Mouse (Mus musculus) erythroblast, embryonic 14.5 days (primary cell): ENCODE results near the gene Elovl5. TPM values are rescaled to one million over a fixed set of nuclear protein-coding genes. Genes with fewer than 3 reads are reported as not detected.

ENCODE experiments used
- H3K27me3 ChIP-seq: 2 replicates; pipeline ENCODE4 v1.6.1; 2012; ENCODE audit warnings: inconsistent platforms; ENCODE audit not compliant: control insufficient read depth
- H3K36me3 ChIP-seq: 2 replicates; pipeline ENCODE4 v1.6.1; 2012; ENCODE audit warnings: mild to moderate bottlenecking, inconsistent platforms; ENCODE audit not compliant: control insufficient read depth
- H3K4me1 ChIP-seq: 2 replicates; pipeline ENCODE4 v1.6.1; 2012; ENCODE audit warnings: inconsistent platforms; ENCODE audit not compliant: control insufficient read depth
- H3K4me3 ChIP-seq: replicated peaks from 2 replicates; pipeline ENCODE3; 2012; ENCODE audit warnings: moderate library complexity, mild to moderate bottlenecking, inconsistent platforms
- H3K9me3 ChIP-seq: 2 replicates; pipeline ENCODE4 v1.6.1; 2012; ENCODE audit warnings: low read length, inconsistent platforms, mixed read lengths; ENCODE audit not compliant: control insufficient read depth
- GATA1 ChIP-seq: IDR thresholded peaks from 2 replicates; pipeline ENCODE4 v1.6.1; 2012; ENCODE audit warnings: low read length, inconsistent platforms, mixed read lengths
- TAL1 ChIP-seq: IDR thresholded peaks from 3 replicates; pipeline ENCODE4 v1.6.1; 2012; ENCODE audit warnings: low read length, inconsistent platforms, mixed read lengths
- polyA plus RNA-seq: library from polyadenylated mRNA; stranded (reverse); fragments of >175 nt; gene quantifications from 2 replicates; pipeline ENCODE4 v1.2.3, GENCODE M21; 2012

The Elovl5 gene
- polyA plus RNA-seq, 1 experiment = 0.09 TPM

DNA sequence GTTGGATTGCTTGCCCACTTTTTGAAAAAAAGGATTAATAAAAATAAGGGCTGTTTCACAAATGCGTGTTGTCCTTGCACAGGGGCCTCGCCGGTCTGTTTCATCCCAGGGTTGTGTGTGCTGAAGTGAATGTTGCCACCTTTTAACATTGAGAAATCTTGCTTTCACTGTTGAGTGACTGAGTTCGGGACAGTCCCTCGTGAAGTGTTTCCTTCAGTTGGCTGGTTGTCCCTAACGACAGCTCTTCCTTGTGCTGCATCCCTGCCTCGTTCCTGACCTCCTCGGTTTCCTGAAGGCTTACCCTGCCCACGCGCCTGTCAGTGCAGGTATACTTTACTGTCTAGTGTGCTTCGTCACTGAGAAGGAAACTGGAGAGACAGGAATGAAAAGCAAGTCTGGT is 20.7 kb downstream of the Elovl5 start:
- Histone ChIP-seq H3K9me3 (peaks cover 3% of the 10 kb centered on the region; the same call in 1 of the 2 replicates), H3K4me1 (peaks cover 5% of the 10 kb centered on the region; the same call in 1 of the 2 replicates), H3K4me3 (no peak overlapping the region), H3K27me3 (no peaks in the 10 kb centered on the region), H3K36me3 (no peaks in the 10 kb centered on the region)
- TF ChIP-seq TAL1 (no peak), GATA1 (no peak)

DNA sequence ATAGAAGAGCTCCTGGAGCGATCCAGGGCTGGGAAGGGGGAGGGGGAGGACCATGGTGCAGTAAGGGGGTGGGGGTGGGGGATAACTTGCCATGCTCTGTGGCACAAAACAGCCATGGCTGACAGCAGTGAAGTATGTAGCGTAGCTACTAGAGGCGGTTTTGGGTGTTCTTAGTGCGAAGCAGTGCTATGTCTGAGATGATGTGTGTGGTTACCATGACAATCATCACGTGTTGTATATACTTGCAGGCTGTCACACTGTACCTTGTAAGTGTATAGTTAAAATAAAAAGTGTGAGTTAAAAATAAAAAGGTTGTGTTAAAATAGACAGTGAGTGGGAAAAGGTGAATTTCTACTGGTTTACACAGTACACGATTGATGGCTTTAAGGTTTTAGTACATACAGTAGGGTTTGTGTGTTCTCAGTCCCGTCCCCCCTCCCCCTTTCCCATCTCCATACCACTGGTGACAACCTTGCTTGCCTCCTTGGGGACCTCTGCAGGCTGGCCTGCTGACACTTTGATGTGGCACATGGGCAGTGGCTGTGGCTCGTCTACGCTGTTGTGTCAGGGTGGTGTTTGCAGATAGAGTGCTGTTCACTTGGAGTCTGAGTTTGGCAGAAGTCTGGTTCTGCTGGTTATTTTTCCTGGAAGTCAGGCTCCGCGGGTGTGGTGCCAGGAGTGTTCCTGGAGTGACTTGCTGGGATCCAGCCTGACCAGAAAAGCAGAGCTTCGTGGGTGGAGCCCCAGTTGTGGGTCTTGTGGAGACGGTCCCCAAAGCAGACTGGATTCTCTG is 21.8 kb downstream of the Elovl5 start:
- TF ChIP-seq GATA1 (no peak), TAL1 (no peak)
- no peak overlapping the region for H3K4me3 ChIP-seq
- H3K36me3 ChIP-seq = no peaks in the 10 kb centered on the region
- H3K9me3 ChIP-seq = no peaks in the 10 kb centered on the region
- H3K27me3 ChIP-seq = no peaks in the 10 kb centered on the region
- peaks cover 5% of the 10 kb centered on the region; the same call in 1 of the 2 replicates for H3K4me1 ChIP-seq

DNA sequence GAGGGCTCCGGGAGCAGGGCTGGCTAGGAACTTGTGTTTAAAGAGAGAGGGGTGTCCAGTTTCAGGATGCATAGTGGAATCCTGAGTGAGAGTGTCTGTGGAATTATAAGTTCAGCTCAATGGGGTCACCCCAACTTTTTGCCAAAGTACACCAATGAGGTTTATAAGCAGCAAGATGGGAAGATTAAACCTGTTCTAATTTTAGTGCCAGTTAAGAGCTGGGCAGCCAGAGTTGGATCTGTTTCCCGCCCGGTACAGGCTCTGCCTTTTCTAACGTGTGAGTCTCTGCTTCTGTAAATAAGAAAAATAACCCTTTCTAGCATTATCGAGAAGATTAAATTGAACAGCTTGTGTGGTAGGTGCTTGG is 22.4 kb downstream of the Elovl5 start:
- peaks cover 5% of the 10 kb centered on the region; the same call in 1 of the 2 replicates for H3K4me1 ChIP-seq

DNA sequence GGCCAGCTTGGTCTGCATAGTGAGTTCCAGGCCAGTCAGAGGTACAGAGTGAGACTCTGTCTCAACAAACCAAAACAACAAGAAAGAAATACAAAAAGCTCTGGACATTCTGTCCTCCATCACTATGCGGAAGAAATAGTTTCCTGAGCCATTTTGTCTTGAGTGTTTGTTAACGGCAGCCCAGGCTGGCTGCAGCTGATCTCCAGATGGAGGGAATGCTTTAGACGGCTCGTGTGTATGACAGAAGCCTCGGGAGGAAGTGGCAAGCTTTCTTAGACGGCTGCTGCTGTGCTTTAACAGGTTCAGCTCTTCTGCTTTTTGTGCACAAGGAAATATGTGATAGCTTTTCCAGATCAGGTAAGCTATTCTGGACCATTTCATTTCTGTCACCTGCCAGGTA is 23.9 kb downstream of the Elovl5 start:
- no peaks in the 10 kb centered on the region for H3K9me3 ChIP-seq
- H3K36me3 ChIP-seq = no peaks in the 10 kb centered on the region
- no peak for TF ChIP-seq GATA1
- peaks cover 5% of the 10 kb centered on the region; the same call in 1 of the 2 replicates for H3K4me1 ChIP-seq
- H3K4me3 ChIP-seq = no peak overlapping the region
- no peaks in the 10 kb centered on the region for H3K27me3 ChIP-seq

More for the DNA sequence above, 22.4 kb downstream of the Elovl5 start:
- H3K27me3 ChIP-seq = no peaks in the 10 kb centered on the region
- no peak overlapping the region for H3K4me3 ChIP-seq
- H3K36me3 ChIP-seq = no peaks in the 10 kb centered on the region
- H3K9me3 ChIP-seq = no peaks in the 10 kb centered on the region
- no peak for TF ChIP-seq TAL1
- TF ChIP-seq GATA1 = no peak

DNA sequence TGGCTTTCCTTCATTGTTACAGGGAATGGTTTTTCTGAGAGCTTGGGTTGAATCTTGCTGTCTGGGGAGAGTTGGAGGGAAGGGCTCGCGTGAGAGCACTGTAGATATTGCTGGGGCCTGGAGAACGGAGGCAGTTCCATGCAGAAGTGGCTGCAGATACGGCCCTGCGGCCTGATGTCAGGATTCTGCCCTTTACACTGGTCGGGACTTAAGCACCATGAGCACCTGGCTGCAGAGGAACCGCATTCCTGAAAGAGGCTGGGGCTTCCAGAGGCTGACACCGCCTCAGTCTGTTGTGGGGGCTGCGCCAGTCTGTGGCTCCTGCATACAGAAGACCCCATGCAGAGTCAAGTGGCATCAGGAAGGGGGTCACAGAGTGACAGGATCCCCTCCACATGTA is 24.7 kb downstream of the Elovl5 start:
- TF ChIP-seq TAL1 = no peak
- TF ChIP-seq GATA1 = no peak
- Histone ChIP-seq H3K4me1 (peaks cover 8% of the 10 kb centered on the region; the same call in 1 of the 2 replicates), H3K27me3 (no peaks in the 10 kb centered on the region), H3K4me3 (no peak overlapping the region), H3K9me3 (no peaks in the 10 kb centered on the region), H3K36me3 (no peaks in the 10 kb centered on the region)

DNA sequence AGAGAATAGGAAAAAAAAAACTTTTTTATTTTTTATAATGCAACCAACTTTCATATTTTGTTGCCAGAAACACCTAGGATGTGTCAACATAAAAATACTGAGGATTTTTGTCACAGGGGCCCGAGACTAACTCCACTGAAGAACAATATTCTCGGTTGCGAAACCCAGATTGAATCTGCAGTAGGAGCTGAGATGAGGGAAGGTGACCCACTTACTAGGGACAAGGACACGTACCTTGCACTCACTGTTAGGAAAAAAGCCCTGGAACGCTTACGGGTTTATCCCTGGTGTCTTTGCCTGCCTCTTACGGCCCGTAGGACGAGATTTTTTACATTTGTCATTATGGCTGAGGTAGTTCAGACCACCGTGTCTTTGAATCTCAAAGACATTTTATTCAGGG is 25.2 kb downstream of the Elovl5 start:
- H3K27me3 ChIP-seq = no peaks in the 10 kb centered on the region
- H3K4me3 ChIP-seq = no peak overlapping the region
- no peaks in the 10 kb centered on the region for H3K9me3 ChIP-seq
- TF ChIP-seq GATA1 (no peak), TAL1 (no peak)
- H3K4me1 ChIP-seq = peaks cover 8% of the 10 kb centered on the region; the same call in 1 of the 2 replicates
- H3K36me3 ChIP-seq = no peaks in the 10 kb centered on the region

DNA sequence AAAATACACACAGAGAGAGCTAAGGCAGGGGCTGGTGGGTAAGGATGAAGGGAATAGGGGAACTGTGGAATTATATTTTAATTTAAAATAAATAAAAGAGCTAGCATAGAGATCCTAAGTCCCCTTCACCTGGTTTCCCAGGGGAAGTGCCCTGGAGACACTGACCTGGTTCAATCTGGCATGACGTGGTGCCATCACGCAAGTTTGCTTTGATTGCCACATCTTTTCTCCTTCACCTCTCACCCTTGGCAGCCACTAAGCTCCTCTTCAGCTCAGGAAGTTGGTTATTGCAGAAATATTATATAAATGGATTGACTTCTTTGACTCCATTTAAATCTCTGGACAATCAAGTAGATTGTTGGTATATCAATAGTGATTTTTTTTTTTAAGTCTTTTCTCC is 26.2 kb downstream of the Elovl5 start:
- H3K4me3 ChIP-seq = no peak overlapping the region
- no peaks in the 10 kb centered on the region for H3K27me3 ChIP-seq
- no peaks in the 10 kb centered on the region for H3K36me3 ChIP-seq
- H3K9me3 ChIP-seq = no peaks in the 10 kb centered on the region
- H3K4me1 ChIP-seq = peaks cover 8% of the 10 kb centered on the region; the same call in 1 of the 2 replicates
- TF ChIP-seq TAL1 (no peak), GATA1 (no peak)

DNA sequence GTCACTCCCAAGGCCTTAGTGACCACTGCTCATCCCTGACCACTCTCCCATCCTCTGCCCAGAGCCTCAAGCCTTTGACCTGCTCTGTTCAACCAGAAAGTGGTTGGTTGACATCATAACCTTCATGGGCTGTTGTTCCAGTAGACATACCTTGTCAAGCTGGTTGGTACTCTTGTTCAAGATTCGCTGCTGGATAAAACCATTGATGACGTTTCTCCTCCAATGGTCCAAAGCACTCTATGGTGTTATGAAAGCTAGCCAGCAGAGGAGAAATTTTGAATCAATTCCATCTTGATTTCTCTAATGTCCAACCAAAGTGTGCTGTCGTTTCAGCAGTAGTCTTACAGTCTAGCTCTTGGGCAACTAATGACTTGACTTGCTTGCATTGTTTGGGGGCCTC is 27.0 kb downstream of the Elovl5 start:
- Histone ChIP-seq H3K4me3 (no peak overlapping the region), H3K36me3 (no peaks in the 10 kb centered on the region), H3K27me3 (no peaks in the 10 kb centered on the region), H3K9me3 (no peaks in the 10 kb centered on the region), H3K4me1 (peaks cover 8% of the 10 kb centered on the region; the same call in 1 of the 2 replicates)
- TF ChIP-seq GATA1 (no peak), TAL1 (no peak)

DNA sequence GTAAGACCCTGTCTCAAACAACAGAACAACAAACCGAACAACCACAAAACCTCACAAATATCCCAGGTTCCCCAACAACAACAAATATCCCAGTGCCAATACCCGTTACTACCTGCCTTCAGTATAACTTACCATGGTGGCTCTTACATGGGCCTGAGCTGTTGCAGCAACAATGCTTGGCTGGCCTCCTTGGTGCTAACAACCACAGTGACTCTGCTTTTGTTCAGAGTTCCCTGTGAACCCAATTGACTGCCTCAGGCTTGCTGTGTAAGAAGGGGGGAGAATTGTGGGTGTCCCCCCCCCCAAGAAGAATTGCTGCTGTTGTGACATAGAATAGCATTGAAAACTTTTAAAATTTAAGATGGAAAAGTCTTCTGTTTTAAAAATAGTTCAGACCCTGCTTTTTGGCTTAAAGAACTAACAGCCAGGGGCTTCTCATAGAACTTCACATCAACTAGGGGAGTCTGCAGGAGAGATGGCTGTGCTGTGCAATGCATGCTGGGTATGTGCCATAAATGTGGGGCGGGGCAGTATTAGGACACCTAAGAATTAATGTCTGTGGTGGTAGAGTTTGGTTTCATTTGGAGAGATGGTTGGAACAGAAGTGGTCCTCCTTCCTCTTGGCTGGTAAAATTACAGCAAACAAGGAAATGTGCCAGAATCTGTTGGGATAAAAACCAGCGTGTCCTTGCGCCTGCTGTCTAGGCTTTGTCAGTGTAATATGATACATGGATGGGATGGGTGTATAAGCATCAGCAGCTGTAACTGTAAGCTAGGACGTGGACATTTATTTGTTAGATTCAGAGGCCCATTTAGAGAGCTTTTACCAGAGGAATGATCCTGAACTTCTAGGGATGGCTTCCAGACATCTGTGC is 28.9 kb downstream of the Elovl5 start:
- Histone ChIP-seq H3K9me3 (no peaks in the 10 kb centered on the region), H3K27me3 (no peaks in the 10 kb centered on the region), H3K4me3 (no peak overlapping the region), H3K36me3 (no peaks in the 10 kb centered on the region), H3K4me1 (peaks cover 8% of the 10 kb centered on the region; the same call in 1 of the 2 replicates)
- TF ChIP-seq TAL1 (no peak), GATA1 (no peak)
